Mouse (Mus musculus) gastrocnemius, adult 18-20 months (tissue): Measurements from ENCODE around the gene Msl1. TPM values are rescaled to one million over a fixed set of nuclear protein-coding genes. Genes with fewer than 3 reads are reported as not detected.
"Not testable (repeated sequence)": the region's sequence is repeated elsewhere in the genome, so short reads cannot be mapped to it uniquely, and the experiment has no call there.

Source experiments
- DNase-seq: peaks from one replicate; pipeline ENCODE4 v3.0.0; 2021; ENCODE audit warnings: low spot score
- total RNA-seq, 2 experiments: library from RNA; stranded (reverse); gene quantifications; 2 replicates each; pipeline ENCODE4 v1.2.3; 2021

Msl1 gene
- total RNA-seq, 2 experiments from 2014 or later, result 50.5 to 56.4 TPM

- peak; percentile 73 for DNase-seq
Observed at GRCm38 (mm10) chr11:98794469-98795014, 774 bp upstream of the Msl1 start.

DNA sequence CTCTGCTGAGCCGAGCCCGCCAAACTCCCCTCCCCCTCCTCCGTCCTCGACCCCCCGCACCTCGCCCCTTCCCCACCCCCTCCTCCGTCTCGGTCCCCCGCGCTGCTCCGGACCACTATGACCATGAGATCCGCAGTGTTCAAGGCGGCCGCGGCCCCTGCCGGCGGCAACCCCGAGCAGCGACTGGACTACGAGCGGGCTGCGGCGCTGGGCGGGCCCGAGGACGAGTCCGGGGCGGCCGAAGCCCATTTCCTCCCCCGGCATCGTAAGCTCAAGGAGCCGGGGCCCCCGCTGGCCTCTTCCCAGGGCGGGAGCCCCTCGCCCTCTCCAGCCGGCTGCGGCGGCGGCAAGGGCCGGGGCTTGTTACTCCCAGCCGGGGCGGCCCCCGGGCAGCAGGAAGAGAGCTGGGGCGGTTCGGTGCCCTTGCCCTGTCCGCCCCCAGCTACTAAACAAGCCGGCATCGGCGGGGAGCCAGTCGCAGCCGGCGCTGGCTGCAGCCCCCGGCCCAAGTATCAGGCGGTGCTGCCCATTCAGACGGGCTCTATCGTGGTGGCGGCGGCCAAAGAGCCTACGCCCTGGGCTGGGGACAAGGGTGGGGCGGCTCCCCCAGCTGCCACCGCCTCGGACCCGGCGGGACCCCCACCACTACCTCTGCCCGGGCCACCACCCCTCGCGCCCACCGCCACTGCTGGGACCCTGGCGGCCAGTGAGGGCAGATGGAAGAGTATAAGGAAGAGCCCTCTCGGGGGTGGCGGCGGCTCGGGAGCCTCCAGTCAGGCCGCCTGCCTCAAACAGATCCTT, 598 bp downstream of the Msl1 start:
- DNase-seq, result peak; percentile 50

GRCm38 (mm10) chr11:98796515-98797216, 1.4 kb downstream of the Msl1 start:
- DNase-seq, result peak; percentile 44

- DNase-seq, result peak; percentile 18
Observed at GRCm38 (mm10) chr11:98797306-98797705, 2.0 kb downstream of the Msl1 start.

- DNase-seq, result no peak
Observed at GRCm38 (mm10) chr11:98797909-98798308, 2.6 kb downstream of the Msl1 start.

- DNase-seq, result no peak
Observed at GRCm38 (mm10) chr11:98804605-98805004, 9.3 kb downstream of the Msl1 start, which contains the start of gene Casc3. Gene Casc3 (plus strand): TSS chr11:98804905.

DNA sequence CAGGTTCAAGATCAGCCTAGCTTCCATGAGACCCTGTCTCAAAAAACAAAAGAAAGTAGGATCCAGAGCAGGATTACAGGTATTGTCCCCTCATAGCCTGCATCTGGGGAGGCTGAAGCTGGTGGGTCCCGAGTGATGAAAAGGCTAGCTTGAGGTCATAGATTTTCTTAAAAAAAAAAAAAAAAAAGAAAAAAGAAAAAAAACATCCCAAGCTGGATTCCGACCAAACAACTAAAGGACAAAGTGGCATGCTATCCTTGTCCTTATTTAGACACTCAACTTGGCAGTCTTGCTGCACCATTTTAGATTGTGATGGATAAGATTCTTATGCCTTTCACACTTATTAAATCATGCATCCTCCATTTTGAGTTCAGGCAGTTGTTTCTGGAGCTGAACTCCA, 13.1 kb downstream of the Msl1 start:
- DNase-seq, result no peak

GRCm38 (mm10) chr11:98809457-98810290, 14.4 kb downstream of the Msl1 start:
- DNase-seq, result peak; percentile 98

DNA sequence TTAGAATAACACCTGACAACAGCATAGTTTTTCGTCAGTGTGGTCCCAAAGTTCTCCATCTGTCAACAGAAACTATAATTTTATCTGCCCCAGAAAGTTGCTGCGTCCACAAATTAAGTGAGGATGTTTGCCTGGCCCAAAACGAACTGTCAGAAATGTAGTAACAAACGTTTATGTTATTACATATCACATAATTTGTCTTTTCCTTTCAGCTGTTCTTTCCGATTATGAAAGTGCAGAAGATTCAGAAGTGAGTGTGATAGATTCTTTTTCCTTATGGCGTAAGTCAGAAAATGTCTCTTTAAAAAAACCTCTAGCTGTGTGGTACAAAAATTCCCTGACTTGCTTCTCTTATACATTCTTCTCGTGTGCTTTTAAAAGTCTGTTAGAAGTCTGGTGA, 15.4 kb downstream of the Msl1 start:
- no peak for DNase-seq

GRCm38 (mm10) chr11:98816706-98817239, 21.5 kb downstream of the Msl1 start:
- no peak for DNase-seq

- DNase-seq, result no peak
Observed at GRCm38 (mm10) chr11:98820968-98821367, 25.7 kb downstream of the Msl1 start.

GRCm38 (mm10) chr11:98826071-98826470, 30.8 kb downstream of the Msl1 start:
- DNase-seq, result not testable (repeated sequence)

GRCm38 (mm10) chr11:98827877-98828276, 32.6 kb downstream of the Msl1 start:
- DNase-seq, result no peak

- DNase-seq, result peak; percentile 42
Observed at GRCm38 (mm10) chr11:98829091-98829775, 33.9 kb downstream of the Msl1 start.

GRCm38 (mm10) chr11:98829875-98830274, 34.6 kb downstream of the Msl1 start:
- no peak for DNase-seq

DNA sequence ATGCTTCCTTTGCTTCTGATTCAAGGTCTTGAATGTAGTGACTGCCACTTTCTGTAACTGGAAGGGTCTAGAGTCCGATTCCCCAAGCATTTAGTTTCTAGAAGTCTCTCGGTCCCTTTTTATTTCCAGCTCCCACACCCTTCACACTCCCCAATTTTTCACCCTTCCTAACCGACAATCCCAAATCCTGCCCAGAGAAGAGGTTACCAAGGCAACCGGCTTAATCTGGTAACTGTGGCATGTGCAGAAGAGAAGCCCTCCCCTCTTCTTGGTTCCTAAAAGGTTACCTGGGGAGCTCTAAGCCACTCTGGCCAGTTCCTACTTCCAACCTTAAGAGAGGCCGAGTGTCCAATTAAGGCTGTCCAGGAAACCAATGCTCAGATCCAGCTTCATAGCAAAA, 40.0 kb downstream of the Msl1 start:
- no peak for DNase-seq

DNA sequence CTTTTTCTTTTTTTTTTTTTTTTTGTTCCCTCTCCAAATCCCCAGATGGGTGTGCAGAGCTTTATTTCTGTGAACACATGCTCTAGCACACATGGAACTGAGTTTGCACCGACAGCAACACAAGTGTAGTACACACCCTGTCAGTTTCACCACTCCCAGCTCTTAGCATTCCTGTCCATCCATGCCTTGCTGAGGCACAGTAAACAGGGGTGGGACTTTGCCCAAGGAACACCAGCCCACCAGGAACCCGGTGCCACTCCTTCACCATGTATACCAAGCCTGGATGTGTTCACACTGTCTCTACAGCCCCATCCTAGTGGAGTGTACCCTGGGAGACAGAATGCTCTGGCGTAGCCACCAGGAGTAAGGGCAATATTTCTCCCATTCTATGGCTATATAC, 40.4 kb downstream of the Msl1 start:
- DNase-seq, result no peak

- DNase-seq, result no peak
Observed at GRCm38 (mm10) chr11:98836128-98836527, 40.8 kb downstream of the Msl1 start.

DNA sequence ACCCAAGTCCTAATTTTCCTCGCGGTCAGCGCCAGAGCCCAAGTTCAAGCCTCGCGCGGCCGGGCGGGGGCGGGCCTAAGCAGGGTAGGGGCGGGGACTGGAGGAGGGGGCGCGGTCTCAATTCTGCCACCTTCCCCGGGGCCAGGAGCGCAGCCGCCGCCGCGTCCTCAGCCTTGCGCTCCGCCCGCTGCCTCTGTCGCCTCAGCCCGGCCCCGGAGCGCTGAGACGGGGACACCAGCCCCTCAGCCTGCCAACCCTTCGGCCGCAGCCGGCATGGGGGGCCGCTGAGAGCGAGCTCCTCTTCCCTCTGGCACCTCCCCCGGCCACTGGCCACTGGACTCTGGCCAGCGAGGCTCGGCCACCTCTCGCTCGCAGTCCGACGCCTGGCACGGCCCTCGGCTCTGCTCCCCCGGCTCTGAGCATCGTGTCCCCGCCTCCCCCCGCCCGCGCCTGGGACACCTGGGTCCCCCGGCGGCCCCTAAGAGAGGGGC, 41.4 kb downstream of the Msl1 start, which contains the start of gene Rapgefl1:
TSS of gene Rapgefl1 (plus strand) at position 135 of the 491 bp plus-strand sequence.
- DNase-seq, result peak; percentile 78

DNA sequence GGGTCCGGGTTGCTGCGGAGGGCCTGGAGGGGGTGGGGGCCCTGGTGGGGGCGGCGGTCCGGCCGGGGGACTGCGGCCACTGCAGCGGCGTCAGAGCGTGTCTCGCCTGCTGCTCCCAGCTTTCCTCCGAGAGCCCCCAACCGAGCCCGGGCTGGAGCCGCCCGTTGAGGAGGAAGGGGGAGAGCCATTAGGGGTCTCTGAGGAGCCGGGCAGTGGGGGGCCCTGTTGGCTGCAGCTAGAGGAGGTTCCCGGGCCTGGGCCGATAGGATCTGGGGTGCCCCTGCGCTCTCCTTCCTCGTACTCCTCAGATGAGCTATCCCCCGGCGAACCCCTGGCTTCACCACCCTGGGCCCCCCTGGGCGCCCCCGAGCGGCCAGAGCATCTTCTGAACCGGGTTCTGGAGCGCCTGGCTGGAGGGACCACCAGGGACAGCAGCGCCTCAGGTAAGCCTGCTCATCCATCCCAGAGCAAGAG, 42.0 kb downstream of the Msl1 start:
- no peak for DNase-seq
